Mouse (Mus musculus) liver, embryonic 16.5 days (tissue): ENCODE data around the gene Rnft2. TPM values are rescaled to one million over a fixed set of nuclear protein-coding genes. Genes with fewer than 3 reads are reported as not detected.

Experiments
- ATAC-seq: fragments of 200-750 bp; cut with Nextera tagmentation; 2 replicates; pipeline ENCODE4 v1.8.0; 2017; ENCODE audit warnings: low read depth, mild to moderate bottlenecking, moderate number of reproducible peaks, moderate library complexity
- H3K27ac ChIP-seq: fragments of 300-500 bp; sonication (generic); 2 replicates; pipeline ENCODE4 v1.5.1; 2014; ENCODE audit warnings: mild to moderate bottlenecking, low read length
- H3K27me3 ChIP-seq: fragments of 300-500 bp; sonication (generic); 2 replicates; pipeline ENCODE4 v1.6.1; 2014; ENCODE audit warnings: low read depth, low read length, mixed read lengths; ENCODE audit not compliant: control insufficient read depth, insufficient read depth
- H3K36me3 ChIP-seq: fragments of 300-500 bp; sonication (generic); 2 replicates; pipeline ENCODE4 v1.6.1; 2014; ENCODE audit warnings: mild to moderate bottlenecking; ENCODE audit not compliant: control insufficient read depth, insufficient read depth
- H3K4me1 ChIP-seq: fragments of 300-500 bp; sonication (generic); 2 replicates; pipeline ENCODE4 v1.6.1; 2014; ENCODE audit warnings: low read depth, low read length, mixed read lengths; ENCODE audit not compliant: control insufficient read depth
- H3K4me2 ChIP-seq: fragments of 300-500 bp; sonication (generic); 2 replicates; pipeline ENCODE4 v1.6.1; 2014; ENCODE audit warnings: low read depth, low read length, mixed read lengths
- H3K4me3 ChIP-seq: fragments of 300-500 bp; sonication (generic); 2 replicates; pipeline ENCODE4 v1.5.1; 2014; ENCODE audit warnings: low read depth, mild to moderate bottlenecking, low read length
- H3K9ac ChIP-seq: fragments of 300-500 bp; sonication (generic); 2 replicates; pipeline ENCODE4 v1.6.1; 2014; ENCODE audit warnings: low read depth, low read length
- H3K9me3 ChIP-seq: fragments of 300-500 bp; sonication (generic); replicated peaks from 2 replicates; pipeline ENCODE4 v1.6.1; 2016; ENCODE audit warnings: low read length; ENCODE audit not compliant: control insufficient read depth
- WGBS: fragments of 180-500 bp; shearing (Covaris S2); extraction: QIAGEN DNeasy Blood & Tissue Kit; methylation state at CpG from one replicate; pipeline ENCODE4 v1.1.7; 2014; ENCODE audit not compliant: insufficient replicate concordance; 5-methylcytosine and 5-hydroxymethylcytosine counted together
- polyA plus RNA-seq: library from polyadenylated mRNA; unstranded; fragments of >200 nt; fragmentation: Nextera tagmentation; extraction: Ambion mirVana; gene quantifications from 2 replicates; pipeline ENCODE4 v1.2.1, GENCODE M21; 2015

The Rnft2 gene
- polyA plus RNA-seq, 1 experiment from 2014 or later = 0.19 TPM

- ATAC-seq = peak; percentile 77
- Histone ChIP-seq H3K4me2 (no peak overlapping the region), H3K4me1 (peaks cover 11% of the 10 kb centered on the region), H3K27ac (peak overlapping the region; percentile 19; the same call in 1 of the 2 replicates), H3K36me3 (no peaks in the 10 kb centered on the region), H3K4me3 (no peak overlapping the region), H3K9ac (no peak overlapping the region), H3K27me3 (peaks cover 7% of the 10 kb centered on the region), H3K9me3 (no peaks in the 10 kb centered on the region)
- 30% methylated on average over 4 of the region's 4 CpGs for WGBS
Measured at GRCm38 (mm10) chr5:118156976-118157375, 87.9 kb downstream of the Rnft2 start.

- WGBS = 19% methylated on average over 9 of the region's 9 CpGs
- ATAC-seq = no peak
- H3K36me3 ChIP-seq = peaks cover 4% of the 10 kb centered on the region; the same call in 1 of the 2 replicates
- peaks cover 11% of the 10 kb centered on the region for H3K4me1 ChIP-seq
- no peaks in the 10 kb centered on the region for H3K9me3 ChIP-seq
- H3K4me2 ChIP-seq = peak overlapping the region; percentile 81
- no peak overlapping the region for H3K27ac ChIP-seq
- H3K4me3 ChIP-seq = peak overlapping the region; percentile 92
- H3K9ac ChIP-seq = no peak overlapping the region; the same call in 1 of the 2 replicates
- H3K27me3 ChIP-seq = no peaks in the 10 kb centered on the region
Measured at GRCm38 (mm10) chr5:118155565-118155947, 89.4 kb downstream of the Rnft2 start.

DNA sequence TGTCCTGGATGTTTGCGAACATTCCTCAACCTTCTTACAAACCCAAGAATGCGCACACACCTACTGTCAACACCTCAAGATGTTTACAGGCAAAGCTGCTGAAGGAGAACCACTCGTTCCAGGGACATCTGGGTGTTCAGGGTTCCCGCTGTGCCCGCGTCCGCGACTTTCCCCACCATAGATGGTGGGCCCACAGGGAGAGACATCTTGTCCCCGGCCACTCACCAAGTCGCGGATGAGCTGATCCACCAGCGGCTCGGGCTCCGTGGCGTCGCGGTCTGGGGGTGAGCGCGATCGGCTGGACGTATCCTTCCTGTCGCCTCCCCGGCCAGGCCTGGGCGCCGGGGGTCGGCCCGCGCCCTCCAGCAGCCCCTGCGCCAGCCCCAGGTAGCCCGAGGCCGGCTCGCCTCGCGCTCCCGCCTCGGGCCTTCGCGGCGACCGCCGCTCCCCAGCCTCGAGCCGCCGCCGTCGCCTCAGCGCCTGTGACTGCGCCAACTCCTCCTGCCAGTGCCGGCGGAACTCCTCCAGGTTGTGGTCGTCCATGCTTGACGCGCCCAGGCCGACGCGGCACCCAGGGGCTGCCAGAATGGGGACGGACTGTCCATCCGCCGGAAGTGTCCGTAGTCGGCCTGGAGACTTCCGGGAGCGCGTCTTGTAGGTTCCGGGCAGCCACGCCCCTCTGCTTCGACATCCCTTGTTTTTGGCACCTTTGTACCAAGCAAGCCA, 89.9 kb downstream of the Rnft2 start, which contains the start of gene Fbxw8:
Gene Fbxw8 (minus strand): TSS at position 626 of the 726 bp plus-strand sequence.
- H3K36me3 ChIP-seq = peaks cover 4% of the 10 kb centered on the region; the same call in 1 of the 2 replicates
- no peaks in the 10 kb centered on the region for H3K27me3 ChIP-seq
- H3K4me3 ChIP-seq = peak within 1 kb of the TSS; percentile 92
- H3K4me2 ChIP-seq = peak within 1 kb of the TSS; percentile 81
- ATAC-seq = peak; percentile 76
- H3K4me1 ChIP-seq = peaks cover 11% of the 10 kb centered on the region
- peak within 1 kb of the TSS; percentile 37; the same call in 1 of the 2 replicates for H3K27ac ChIP-seq
- under 1% methylated on average over 62 of the region's 67 CpGs for WGBS
- H3K9me3 ChIP-seq = no peaks in the 10 kb centered on the region
- H3K9ac ChIP-seq = peak within 1 kb of the TSS; percentile 93

GRCm38 (mm10) chr5:118149711-118150110, 95.2 kb downstream of the Rnft2 start:
- Histone ChIP-seq H3K4me3 (no peak overlapping the region), H3K4me2 (no peak overlapping the region), H3K27ac (no peak overlapping the region), H3K9ac (no peak overlapping the region), H3K4me1 (peaks cover 7% of the 10 kb centered on the region), H3K27me3 (no peaks in the 10 kb centered on the region), H3K9me3 (no peaks in the 10 kb centered on the region), H3K36me3 (peaks cover 4% of the 10 kb centered on the region; the same call in 1 of the 2 replicates)
- ATAC-seq = no peak
- 65% methylated on average over 3 of the region's 3 CpGs for WGBS

DNA sequence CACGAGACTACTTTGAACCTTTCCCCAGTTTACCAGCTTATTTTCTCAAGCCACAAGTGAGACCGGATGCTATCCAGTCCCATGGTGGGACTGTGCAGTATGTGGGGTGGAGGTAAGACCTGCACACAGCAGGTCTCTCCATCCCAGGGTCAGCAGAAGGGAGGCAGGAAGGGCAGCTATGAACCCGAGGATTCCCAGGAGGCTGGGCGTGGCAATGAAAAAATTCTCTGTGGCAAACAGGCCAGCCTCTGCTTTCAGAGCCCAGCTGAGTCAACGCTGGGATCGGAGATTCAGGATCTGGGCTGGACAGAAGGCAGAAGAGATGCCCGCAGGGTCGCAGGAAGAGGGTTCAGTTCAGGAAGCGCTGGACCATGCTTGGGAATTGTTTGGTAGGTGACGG, 97.7 kb downstream of the Rnft2 start:
- peaks cover 4% of the 10 kb centered on the region; the same call in 1 of the 2 replicates for H3K36me3 ChIP-seq
- H3K9ac ChIP-seq = no peak overlapping the region
- no peaks in the 10 kb centered on the region; the same call in 1 of the 2 replicates for H3K4me1 ChIP-seq
- H3K4me3 ChIP-seq = no peak overlapping the region
- no peaks in the 10 kb centered on the region for H3K9me3 ChIP-seq
- H3K27ac ChIP-seq = no peak overlapping the region
- no peaks in the 10 kb centered on the region for H3K27me3 ChIP-seq
- H3K4me2 ChIP-seq = no peak overlapping the region
- 71% methylated on average over 10 of the region's 10 CpGs for WGBS
- ATAC-seq = no peak

- no peak for ATAC-seq
Measured at GRCm38 (mm10) chr5:118145999-118146679, 98.8 kb downstream of the Rnft2 start.

GRCm38 (mm10) chr5:118145458-118145857, 99.5 kb downstream of the Rnft2 start:
- Histone ChIP-seq H3K27ac (no peak overlapping the region), H3K36me3 (peaks cover 4% of the 10 kb centered on the region; the same call in 1 of the 2 replicates), H3K9ac (no peak overlapping the region), H3K4me2 (no peak overlapping the region), H3K9me3 (no peaks in the 10 kb centered on the region), H3K27me3 (no peaks in the 10 kb centered on the region), H3K4me3 (no peak overlapping the region), H3K4me1 (no peaks in the 10 kb centered on the region; the same call in 1 of the 2 replicates)
- 83% methylated on average over 3 of the region's 3 CpGs for WGBS
- no peak for ATAC-seq

More at GRCm38 (mm10) chr5:118145999-118146679, 98.8 kb downstream of the Rnft2 start:
- Histone ChIP-seq H3K4me3 (no peak overlapping the region), H3K27ac (no peak overlapping the region), H3K4me2 (no peak overlapping the region), H3K4me1 (no peaks in the 10 kb centered on the region; the same call in 1 of the 2 replicates), H3K9ac (no peak overlapping the region), H3K27me3 (no peaks in the 10 kb centered on the region), H3K36me3 (peaks cover 5% of the 10 kb centered on the region; the same call in 1 of the 2 replicates), H3K9me3 (no peaks in the 10 kb centered on the region)
- 73% methylated on average over 15 of the region's 15 CpGs for WGBS

- H3K4me3 ChIP-seq = no peak overlapping the region
- 60% methylated on average over 6 of the region's 6 CpGs for WGBS
- no peak for ATAC-seq
Measured at GRCm38 (mm10) chr5:118144770-118145169, 100.1 kb downstream of the Rnft2 start.

More at GRCm38 (mm10) chr5:118144770-118145169, 100.1 kb downstream of the Rnft2 start:
- Histone ChIP-seq H3K9me3 (no peaks in the 10 kb centered on the region), H3K9ac (no peak overlapping the region), H3K27ac (no peak overlapping the region), H3K36me3 (peaks cover 4% of the 10 kb centered on the region; the same call in 1 of the 2 replicates), H3K4me2 (no peak overlapping the region), H3K27me3 (no peaks in the 10 kb centered on the region), H3K4me1 (no peaks in the 10 kb centered on the region; the same call in 1 of the 2 replicates)
